Mouse (Mus musculus) lung, postnatal 25 days (tissue): ENCODE measurements around the gene Csk.

Experiments used
- DNase-seq: peaks from one replicate; pipeline ENCODE4 v3.0.0; 2022; ENCODE audit warnings: low spot score

Csk gene

DNA sequence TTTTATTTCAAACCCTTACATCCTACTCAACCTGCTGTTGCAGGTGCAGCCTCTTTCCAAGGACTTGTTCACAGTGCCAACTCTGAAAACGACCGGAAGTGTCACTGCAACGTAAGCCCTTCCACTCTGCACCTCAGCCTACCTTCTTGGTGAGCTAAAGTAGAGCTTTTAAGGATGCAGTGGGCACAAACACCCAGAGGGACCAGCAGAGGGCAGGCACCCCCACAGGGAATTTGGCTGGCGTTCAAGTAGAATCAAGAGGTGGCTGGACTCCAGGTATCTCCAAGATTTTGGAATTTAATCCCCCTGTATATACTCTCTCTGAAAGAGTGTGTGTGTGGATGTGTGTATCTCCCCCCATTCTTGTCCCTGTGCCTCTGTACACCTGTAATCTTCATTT, 4.4 kb upstream of the Csk start:
- DNase-seq = no peak

- DNase-seq = no peak
Observed at GRCm38 (mm10) chr9:57656631-57657350, 3.4 kb upstream of the Csk start.

DNA sequence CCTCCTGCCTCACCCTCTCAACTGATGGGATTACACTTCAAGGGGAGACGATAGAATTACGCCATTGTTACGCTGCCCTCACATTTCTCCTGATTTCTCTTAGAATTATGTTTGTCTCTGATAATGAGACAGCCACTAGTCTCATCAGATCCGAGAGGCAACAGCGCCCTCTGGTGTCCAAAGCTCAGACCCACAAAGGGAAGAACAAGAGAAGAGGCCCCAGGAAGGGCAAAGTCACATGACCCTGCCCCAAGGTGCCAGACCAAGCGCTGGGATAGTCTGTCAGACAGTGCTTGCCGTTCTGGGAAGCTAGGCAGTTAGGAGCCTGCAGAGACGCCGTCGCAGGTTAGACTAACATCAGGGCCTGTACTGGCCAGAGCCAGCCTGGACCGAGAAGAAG, 2.3 kb upstream of the Csk start:
- peak; percentile 94 for DNase-seq

DNA sequence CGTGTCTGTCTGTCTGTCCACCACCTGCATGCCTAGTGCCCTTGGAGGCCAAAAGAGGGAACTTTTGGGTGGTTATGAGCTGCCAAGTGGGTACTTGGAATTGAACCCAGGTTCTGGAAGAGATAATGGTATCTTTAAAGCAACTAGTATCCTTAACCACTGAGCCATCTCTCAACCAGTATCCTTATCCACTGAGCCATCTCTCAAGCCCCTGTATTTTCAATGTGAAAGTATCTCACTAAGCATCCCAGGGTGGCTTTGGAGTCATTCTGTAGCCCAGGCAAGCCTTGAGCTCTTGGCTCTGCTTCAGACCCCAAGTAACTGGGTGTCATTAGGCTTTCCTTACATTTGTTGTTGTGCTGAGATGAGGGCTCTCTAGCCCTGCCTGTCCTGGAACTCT, 1.5 kb upstream of the Csk start:
- DNase-seq = no peak

GRCm38 (mm10) chr9:57652855-57653254, 576 bp downstream of the Csk start:
- DNase-seq = no peak

GRCm38 (mm10) chr9:57652351-57652750, 1.1 kb downstream of the Csk start:
- no peak for DNase-seq

- DNase-seq = peak; percentile 57
Observed at GRCm38 (mm10) chr9:57650786-57651311, 2.6 kb downstream of the Csk start.

DNA sequence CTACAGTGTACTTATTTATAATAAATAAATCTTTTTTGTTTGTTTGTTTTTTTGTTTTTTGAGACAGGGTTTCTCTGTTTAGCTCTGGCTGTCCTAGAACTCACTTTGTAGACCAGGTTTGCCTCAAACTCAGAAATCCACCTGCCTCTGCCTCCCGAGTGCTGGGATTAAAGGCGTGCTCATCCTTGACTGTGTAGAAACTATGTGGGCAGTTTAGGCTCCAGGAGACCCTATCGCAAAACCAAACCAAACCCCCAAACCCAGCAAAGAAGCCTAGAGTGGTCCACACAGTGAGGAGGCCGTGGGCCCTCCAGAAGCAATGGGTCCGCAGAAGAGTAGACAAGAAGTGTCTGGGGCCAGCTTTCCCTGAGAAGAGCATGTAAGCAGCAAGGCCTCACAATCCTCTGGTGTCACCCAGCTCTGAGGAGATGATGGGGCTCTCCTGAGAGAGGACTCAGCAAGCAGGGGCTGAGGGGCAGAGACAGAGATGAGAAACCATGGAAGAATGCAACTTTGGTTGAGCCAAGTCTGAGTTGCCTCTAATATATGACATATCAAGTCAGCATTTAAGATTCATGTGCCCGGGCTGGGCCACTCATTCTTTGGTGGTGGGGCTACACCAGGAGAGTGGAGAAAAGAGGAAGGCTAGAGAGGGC, 3.2 kb downstream of the Csk start:
- no peak for DNase-seq

DNA sequence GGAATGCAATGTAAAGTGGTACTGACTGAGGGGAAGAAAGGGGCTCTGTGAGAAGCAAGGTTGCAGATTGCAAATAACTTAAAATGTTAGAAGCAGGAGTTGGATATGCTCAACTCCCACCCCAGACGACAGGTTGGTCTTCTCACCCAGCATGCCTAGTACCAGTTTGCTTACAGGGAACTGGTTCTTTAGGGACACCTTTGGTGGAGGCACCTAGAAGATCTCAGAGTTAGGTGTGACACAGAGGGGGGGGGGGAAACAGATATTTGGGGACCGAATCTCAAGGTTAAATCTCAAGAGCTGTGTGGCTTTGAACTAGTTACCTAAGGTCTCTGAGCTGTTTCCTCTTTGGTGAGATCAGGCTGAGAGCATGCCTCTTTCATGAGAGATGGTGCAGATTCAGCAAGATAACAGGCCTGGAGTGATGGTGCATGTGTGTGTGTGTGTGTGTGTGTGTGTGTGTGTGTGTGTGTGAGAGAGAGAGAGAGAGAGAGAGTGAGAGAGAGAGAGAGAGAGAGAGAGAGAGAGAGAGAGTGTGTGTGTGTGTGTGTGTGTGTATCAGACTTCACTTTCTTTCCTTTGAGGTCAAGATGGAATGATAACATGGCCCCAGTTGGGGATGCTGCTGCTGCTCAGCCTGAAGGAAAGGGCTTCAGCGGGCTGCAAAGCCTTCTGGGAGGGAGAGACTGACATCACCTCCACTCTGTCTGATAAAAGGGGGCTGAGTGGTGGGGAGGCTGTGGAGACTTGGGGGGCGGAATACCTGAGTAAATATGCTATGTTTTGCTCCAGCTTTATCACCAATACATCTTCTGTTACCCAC, 5.9 kb downstream of the Csk start:
- DNase-seq = no peak

DNA sequence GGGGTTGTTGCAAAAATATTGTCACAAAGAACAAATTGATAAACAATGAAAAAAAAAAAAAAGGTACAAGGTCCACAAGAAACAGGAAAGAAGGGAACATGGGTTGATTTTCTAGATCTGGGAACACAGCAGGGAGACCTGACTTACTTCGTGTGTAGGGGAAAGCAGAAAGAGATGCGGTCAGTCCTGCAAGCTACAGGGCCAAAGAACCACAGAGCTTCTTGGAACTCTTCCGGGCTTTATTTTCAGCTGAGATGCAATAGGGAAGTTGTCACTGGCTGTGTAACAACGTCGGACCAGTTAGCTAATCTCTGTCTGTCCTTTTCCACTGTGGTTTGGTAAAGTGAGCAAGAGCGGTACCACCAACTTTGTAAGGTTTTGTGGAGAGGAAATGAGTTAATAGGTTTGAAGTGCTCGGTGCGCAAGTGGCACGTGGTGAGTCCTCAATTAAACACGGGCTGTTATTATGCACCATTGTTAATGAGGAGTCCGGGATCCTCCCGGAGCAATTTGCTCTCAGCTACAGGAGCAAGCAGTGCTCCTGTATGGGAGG, 6.8 kb downstream of the Csk start:
- peak; percentile 66 for DNase-seq

DNA sequence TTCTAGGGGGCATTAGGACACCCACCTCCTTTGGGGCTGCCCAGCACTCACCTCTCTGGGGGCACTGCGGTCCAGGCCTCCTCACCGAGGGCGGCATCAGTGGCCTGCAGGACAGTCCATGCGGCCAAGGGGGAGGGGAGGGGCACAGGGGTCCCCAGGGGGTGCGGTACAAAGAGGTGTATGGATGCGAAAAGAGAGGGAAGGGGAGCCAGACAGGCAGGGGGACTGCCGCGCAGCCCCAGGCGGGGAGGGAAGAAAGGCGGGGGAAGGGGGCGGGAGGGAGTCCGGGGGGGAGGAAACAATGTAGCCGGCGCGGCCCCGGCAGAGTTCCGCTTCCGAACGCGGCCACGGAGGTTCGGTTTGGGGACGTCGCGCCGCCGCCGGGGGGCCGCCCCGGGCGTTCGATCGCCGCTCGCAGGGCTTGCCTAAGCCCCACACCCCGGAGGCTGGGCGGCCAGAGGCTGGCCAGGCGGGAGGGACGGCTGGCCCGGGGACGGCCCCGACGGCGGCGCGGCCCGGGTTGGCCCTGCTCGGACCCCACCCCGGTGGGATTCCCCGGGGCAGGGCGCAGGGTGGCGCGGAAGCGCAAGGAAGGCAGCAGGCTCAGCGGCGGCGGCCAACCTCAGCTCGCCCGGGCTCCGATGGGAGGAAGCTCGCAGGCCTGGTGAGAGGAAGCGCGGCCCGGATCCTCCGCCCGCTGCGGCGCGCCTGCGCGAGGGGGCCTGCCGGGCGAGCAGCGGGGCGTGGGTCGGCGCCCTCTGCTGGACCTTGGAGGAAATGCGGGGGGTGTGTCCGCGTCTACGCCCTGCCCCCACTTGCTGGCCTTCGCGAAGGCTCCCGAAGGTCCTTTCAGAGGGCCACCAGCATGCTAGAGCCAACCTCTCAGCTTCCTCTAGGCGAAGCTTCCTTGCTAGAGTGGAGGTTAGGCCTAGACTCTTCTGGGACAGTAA, 8.2 kb downstream of the Csk start:
- peak; percentile 93 for DNase-seq

DNA sequence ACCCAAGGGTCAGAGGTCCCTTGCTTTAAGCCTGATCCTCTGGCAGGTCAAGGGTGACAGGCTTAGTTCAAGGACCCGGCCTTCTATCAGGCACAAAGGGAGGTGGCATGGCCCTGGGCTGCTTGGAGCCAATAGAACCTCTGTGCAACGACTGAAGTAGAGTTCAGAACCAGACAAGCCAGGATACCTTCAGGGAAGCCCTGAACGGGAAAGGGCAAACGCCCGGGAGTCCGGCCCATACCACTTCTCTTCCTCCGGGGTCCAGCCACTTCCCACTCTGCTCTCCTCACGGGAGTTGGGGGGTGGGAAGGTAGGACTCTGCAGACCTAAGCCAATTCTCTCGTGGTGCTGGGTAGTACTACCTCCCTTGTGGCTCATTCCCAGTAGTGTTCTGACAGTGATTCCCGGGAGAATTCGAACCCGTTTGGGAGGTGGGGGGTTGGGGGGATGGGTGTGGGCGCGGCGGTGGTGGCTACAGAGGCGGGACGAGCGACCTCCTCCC, 8.9 kb downstream of the Csk start:
- DNase-seq = no peak

DNA sequence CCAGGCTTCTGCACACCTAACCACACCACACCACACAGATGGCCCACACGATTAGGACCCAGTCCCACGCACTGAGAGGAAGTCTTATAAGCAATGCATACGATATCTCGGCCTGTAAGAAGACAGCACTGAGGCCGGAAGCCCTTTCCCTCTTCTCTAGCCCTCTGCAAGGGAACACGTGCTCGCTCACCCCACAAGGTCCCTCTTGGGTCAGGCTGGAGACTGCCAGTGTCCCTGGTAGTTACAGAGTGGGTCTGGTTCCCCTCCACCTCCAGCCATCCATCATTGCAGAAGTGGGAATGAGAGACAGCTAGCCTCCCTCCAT, 9.6 kb downstream of the Csk start:
- DNase-seq = peak; percentile 59

GRCm38 (mm10) chr9:57643169-57643855, 10.1 kb downstream of the Csk start:
- no peak for DNase-seq

- no peak for DNase-seq
Observed at GRCm38 (mm10) chr9:57641775-57642550, 11.5 kb downstream of the Csk start.

DNA sequence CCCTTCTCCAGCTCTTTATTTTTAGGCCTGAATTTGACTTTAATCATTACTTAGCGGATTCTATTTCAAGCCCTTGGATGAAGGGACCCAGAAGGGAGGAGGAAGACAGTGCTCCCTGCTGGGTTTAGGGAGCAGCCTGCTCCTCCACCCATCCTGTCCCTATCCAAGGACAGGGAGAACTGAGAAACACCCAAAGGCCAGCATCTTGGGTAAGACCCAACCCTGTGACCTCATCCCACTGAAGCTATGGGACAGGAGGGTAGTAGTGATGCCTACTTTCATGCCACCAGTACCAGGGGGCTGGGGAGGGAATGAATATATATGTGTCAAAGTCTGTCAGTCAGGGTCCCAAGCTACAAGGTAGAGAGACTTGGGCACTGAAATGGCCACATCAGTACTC, 12.4 kb downstream of the Csk start:
- DNase-seq = no peak

DNA sequence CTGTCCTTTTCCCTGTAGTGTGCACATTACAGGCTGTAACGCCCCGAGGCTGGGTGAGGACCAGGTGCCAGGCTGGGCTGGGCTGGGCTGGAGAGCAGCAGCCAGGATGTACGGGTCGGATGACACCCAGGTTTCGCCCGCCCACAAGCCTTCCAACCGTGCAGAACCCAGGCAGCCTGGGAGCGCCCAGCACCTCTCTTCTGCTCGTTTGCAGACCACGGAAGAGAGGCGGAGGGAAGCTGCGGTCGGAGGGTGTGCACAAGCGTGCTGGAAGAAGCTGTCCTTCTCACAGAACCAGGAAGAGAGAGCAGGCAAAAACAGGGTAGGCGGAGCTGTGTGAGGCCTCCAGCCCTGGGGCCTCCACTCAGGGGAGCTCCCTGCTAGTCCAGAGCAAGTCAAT, 13.0 kb downstream of the Csk start:
- peak; percentile 91 for DNase-seq

- no peak for DNase-seq
Observed at GRCm38 (mm10) chr9:57639661-57640328, 13.6 kb downstream of the Csk start.
